Mouse (Mus musculus) cerebellum, adult (tissue): ENCODE results near the gene Prpf19.

Experiments
- ATAC-seq: cut with Nextera tagmentation; 2 replicates; pipeline ENCODE4 v1.9.2; 2017; ENCODE audit warnings: mild to moderate bottlenecking, moderate library complexity, mixed read lengths; ENCODE audit not compliant: insufficient number of reproducible peaks, low FRiP score, low TSS enrichment

Prpf19 gene

GRCm38 (mm10) chr19:10881426-10882154, 13.4 kb upstream of the Prpf19 start, which contains the start of gene Tmem109:
TSS of gene Tmem109 (minus strand) at chr19:10882001.
- peak; percentile 82 for ATAC-seq

- no peak for ATAC-seq
Measured at GRCm38 (mm10) chr19:10892201-10892600, 2.8 kb upstream of the Prpf19 start.

GRCm38 (mm10) chr19:10895708-10896107, 677 bp downstream of the Prpf19 start:
- no peak for ATAC-seq

GRCm38 (mm10) chr19:10896849-10897248, 1.8 kb downstream of the Prpf19 start:
- no peak for ATAC-seq

GRCm38 (mm10) chr19:10897491-10897890, 2.5 kb downstream of the Prpf19 start:
- no peak for ATAC-seq

- ATAC-seq = no peak
Measured at GRCm38 (mm10) chr19:10900315-10900714, 5.3 kb downstream of the Prpf19 start.

GRCm38 (mm10) chr19:10901046-10901445, 6.0 kb downstream of the Prpf19 start:
- ATAC-seq = no peak

- no peak for ATAC-seq
Measured at GRCm38 (mm10) chr19:10904512-10904911, 9.5 kb downstream of the Prpf19 start.

GRCm38 (mm10) chr19:10904927-10905727, 10.1 kb downstream of the Prpf19 start:
- peak; percentile 57 for ATAC-seq

- ATAC-seq = no peak
Measured at GRCm38 (mm10) chr19:10905728-10906000, 10.6 kb downstream of the Prpf19 start.

GRCm38 (mm10) chr19:10907891-10908290, 12.9 kb downstream of the Prpf19 start:
- ATAC-seq = no peak; the same call in 1 of the 2 replicates

- no peak for ATAC-seq
Measured at GRCm38 (mm10) chr19:10909087-10909721, 14.2 kb downstream of the Prpf19 start.

GRCm38 (mm10) chr19:10914291-10914690, 19.3 kb downstream of the Prpf19 start:
- ATAC-seq = no peak

GRCm38 (mm10) chr19:10914870-10915269, 19.8 kb downstream of the Prpf19 start:
- ATAC-seq = no peak

- ATAC-seq = no peak
Measured at GRCm38 (mm10) chr19:10916506-10916905, 21.5 kb downstream of the Prpf19 start.

GRCm38 (mm10) chr19:10918321-10918991, 23.4 kb downstream of the Prpf19 start:
- no peak for ATAC-seq

- no peak for ATAC-seq
Measured at GRCm38 (mm10) chr19:10920532-10920931, 25.5 kb downstream of the Prpf19 start, which contains the start of gene Zp1. TSS of gene Zp1 (minus strand) at chr19:10920632.

- ATAC-seq = no peak
Measured at GRCm38 (mm10) chr19:10921058-10921457, 26.0 kb downstream of the Prpf19 start.

GRCm38 (mm10) chr19:10924220-10924619, 29.2 kb downstream of the Prpf19 start:
- no peak for ATAC-seq

GRCm38 (mm10) chr19:10926123-10926621, 31.1 kb downstream of the Prpf19 start:
- no peak for ATAC-seq
